ENCODE assay signal across 20 mouse cellular contexts in the genomic region with DNA sequence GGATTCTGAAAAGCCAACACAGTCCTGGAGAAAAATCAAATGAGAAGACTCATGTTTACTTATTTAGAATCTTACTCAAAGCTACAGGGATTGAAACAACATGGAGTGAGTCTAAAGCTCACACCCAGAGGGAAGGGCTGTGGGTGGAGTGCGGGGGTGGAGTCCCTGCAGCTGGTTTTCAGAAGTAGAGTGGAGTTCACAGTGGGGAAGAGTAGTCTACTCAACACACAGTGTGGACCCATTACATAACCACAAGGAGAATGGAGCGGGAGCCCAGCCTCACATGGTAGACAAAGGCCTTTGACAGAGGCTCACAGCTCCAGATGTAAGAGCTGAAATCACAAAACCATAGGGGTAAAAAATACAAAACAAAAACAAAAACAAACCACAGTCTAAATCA.
"Had no signal": no experiment of that assay in that cellular context is flagged by ENCODE, and none has a peak within 500 bp of the region (broad histone marks: within the 10 kb centered on the region; RNA-seq: fewer than 3 reads in every experiment).

No protein-coding gene starts in this region.

- H3K4me1 ChIP-seq: lung, embryonic 15.5 days; midbrain, embryonic 10.5 days; midbrain, embryonic 12.5 days; neural tube, embryonic 13.5 days; neural tube, embryonic 15.5 days; stomach, embryonic 15.5 days had no signal

- H3K4me3 ChIP-seq: lung, embryonic 15.5 days; midbrain, embryonic 10.5 days; midbrain, embryonic 12.5 days; myocyte; neural tube, embryonic 13.5 days; neural tube, embryonic 15.5 days; stomach, embryonic 15.5 days had no signal

- H3K9ac ChIP-seq: liver, postnatal 0 days; lung, embryonic 15.5 days; midbrain, embryonic 12.5 days; neural tube, embryonic 13.5 days; neural tube, embryonic 15.5 days; stomach, embryonic 15.5 days had no signal

- H3K9me3 ChIP-seq: lung, embryonic 15.5 days; midbrain, embryonic 10.5 days; midbrain, embryonic 12.5 days; neural tube, embryonic 13.5 days; neural tube, embryonic 15.5 days; stomach, embryonic 15.5 days had no signal

- H3K27me3 ChIP-seq: lung, embryonic 15.5 days; neural tube, embryonic 13.5 days; neural tube, embryonic 15.5 days; stomach, embryonic 15.5 days had no signal

- DNase-seq: liver, postnatal 0 days; lung, adult 2 months; lung, postnatal 4 days; midbrain, embryonic 14.5 days; retina, postnatal 1 day; right cerebral cortex, adult 18-20 months; right cerebral cortex, postnatal 25 days; right cerebral cortex, postnatal 4 days; thymus, adult 18-20 months; thymus, postnatal 14 days; thymus, postnatal 36 days had no signal

- H3K27ac ChIP-seq: lung, embryonic 15.5 days; midbrain, embryonic 10.5 days; midbrain, embryonic 12.5 days; neural tube, embryonic 13.5 days; neural tube, embryonic 15.5 days; stomach, embryonic 15.5 days had no signal

- H3K4me2 ChIP-seq: lung, embryonic 15.5 days; midbrain, embryonic 12.5 days; neural tube, embryonic 13.5 days; neural tube, embryonic 15.5 days; stomach, embryonic 15.5 days had no signal

- ATAC-seq: liver, postnatal 0 days; lung, postnatal 0 days; midbrain, embryonic 16.5 days had no signal

- H3K36me3 ChIP-seq: lung, embryonic 15.5 days; midbrain, embryonic 10.5 days; midbrain, embryonic 12.5 days; neural tube, embryonic 13.5 days; neural tube, embryonic 15.5 days; stomach, embryonic 15.5 days had no signal
